ENCODE assay signal across 8 mouse cellular contexts in the genomic region with DNA sequence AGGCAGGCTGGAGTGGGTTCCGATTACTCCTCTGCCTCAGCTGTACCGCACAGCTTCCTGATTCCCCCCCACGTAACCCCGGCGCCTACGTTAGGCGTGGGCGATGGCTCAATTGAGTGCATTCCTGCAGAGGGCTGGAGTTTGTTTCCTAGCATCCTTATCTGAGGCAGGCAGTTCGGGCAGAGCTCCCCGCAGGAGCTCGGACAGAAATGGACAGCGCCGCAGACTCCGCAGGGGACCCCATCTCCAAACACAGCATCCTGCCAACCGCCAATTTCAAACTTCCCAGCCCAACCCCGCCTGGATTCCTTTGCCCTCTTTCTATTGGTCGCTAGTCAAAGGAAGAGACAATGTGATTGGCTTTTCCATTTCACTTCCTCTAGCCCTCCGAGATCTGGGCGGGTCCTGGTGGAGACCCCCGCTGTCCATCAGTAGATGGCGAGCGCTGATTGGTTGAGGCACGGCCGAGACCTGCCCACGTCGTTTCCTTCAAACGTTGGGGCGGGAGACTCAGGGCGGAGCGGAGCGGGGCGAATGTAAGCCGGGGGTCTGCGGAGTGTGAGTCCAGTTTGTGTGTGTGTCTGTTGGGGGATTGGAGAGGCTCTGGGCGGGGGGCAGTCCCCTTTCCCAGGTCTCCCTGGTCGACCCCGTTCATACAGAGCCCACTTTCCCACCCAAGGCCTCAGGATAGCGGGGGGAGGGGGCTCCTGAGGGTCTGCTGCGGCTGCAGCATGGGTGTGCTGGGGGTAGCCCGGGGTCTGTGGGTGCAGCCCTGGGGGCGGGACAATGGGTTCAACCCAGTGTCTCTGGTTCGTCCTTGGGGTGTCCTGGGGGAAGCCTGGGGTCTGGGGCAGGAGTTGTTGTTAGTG. TPM values are rescaled to one million over a fixed set of nuclear protein-coding genes. Genes with fewer than 3 reads are reported as not detected.
A peak's percentile ranks its signal among the peaks of the same experiment; 100 is the strongest.
DNase-seq lines count a peak whose midpoint lies in the region; ATAC-seq and TF ChIP-seq lines count a peak whose summit lies in the region.

A gene (plus strand): TSS at position 513 of the 869 bp plus-strand sequence.

- no peak for TF ChIP-seq CTCF in lung, postnatal 0 days (IDR thresholded peaks at IDR 0.05)

- H3K9me3 ChIP-seq in hindbrain, embryonic 11.5 days (ENCODE audit: control insufficient read depth, low read length): no peaks in the 10 kb centered on the region
- no peaks in the 10 kb centered on the region for H3K9me3 ChIP-seq in lung, postnatal 0 days (ENCODE audit: low read length)

- peak; percentile 98 for ATAC-seq in hindbrain, embryonic 11.5 days (ENCODE audit: low FRiP score)
- ATAC-seq in lung, postnatal 0 days: peak; percentile 98

- H3K4me2 ChIP-seq in hindbrain, embryonic 11.5 days (replicated peaks; ENCODE audit: low read depth, low read length): peak within 1 kb of the TSS; percentile 85
- peak within 1 kb of the TSS; percentile 93 for H3K4me2 ChIP-seq in lung, postnatal 0 days (replicated peaks; ENCODE audit: low read depth, low read length)

- H3K27me3 ChIP-seq in hindbrain, embryonic 11.5 days (ENCODE audit: control insufficient read depth, insufficient read depth, low read length): no peaks in the 10 kb centered on the region
- no peaks in the 10 kb centered on the region for H3K27me3 ChIP-seq in lung, postnatal 0 days (replicated peaks; ENCODE audit: insufficient read depth, low read length)

- H3K36me3 ChIP-seq in hindbrain, embryonic 11.5 days (ENCODE audit: control insufficient read depth, insufficient read depth, low read length): no peaks in the 10 kb centered on the region
- no peaks in the 10 kb centered on the region for H3K36me3 ChIP-seq in lung, postnatal 0 days (ENCODE audit: insufficient read depth, low read length)

- H3K27ac ChIP-seq in hindbrain, embryonic 11.5 days (ENCODE audit: low read depth, low read length): peak within 1 kb of the TSS; percentile 52
- H3K27ac ChIP-seq in lung, postnatal 0 days (ENCODE audit: low read length): peak within 1 kb of the TSS; percentile 62

- H3K4me3 ChIP-seq in hindbrain, embryonic 11.5 days (ENCODE audit: low read depth, low read length): peak within 1 kb of the TSS; percentile 82
- peak within 1 kb of the TSS; percentile 48 for H3K4me3 ChIP-seq in lung, postnatal 0 days (ENCODE audit: low read depth, low read length)

- H3K9ac ChIP-seq in hindbrain, embryonic 11.5 days (ENCODE audit: low read depth, low read length): peak within 1 kb of the TSS; percentile 76
- H3K9ac ChIP-seq in lung, postnatal 0 days (replicated peaks; ENCODE audit: low read depth): peak within 1 kb of the TSS; percentile 48

- 0% methylated on average over 38 of the region's 42 CpGs for WGBS in hindbrain, embryonic 11.5 days
- WGBS in lung, postnatal 0 days: 0% methylated on average over 41 of the region's 42 CpGs

- TF ChIP-seq EP300 in lung, postnatal 0 days (IDR thresholded peaks at IDR 0.05): no peak

- 0 out of 2 replicates have a peak, but pooled peaks cover 2% of the 10 kb centered on the region for H3K4me1 ChIP-seq in hindbrain, embryonic 11.5 days (replicated peaks; ENCODE audit: control insufficient read depth, insufficient read depth, low read length)
- H3K4me1 ChIP-seq in lung, postnatal 0 days (ENCODE audit: insufficient read depth, low read depth, low read length): peaks cover 11% of the 10 kb centered on the region

- DNase-seq in NIH3T3 (ENCODE audit: low read depth): peak; percentile 97
- DNase-seq in cerebellum, adult 9-11 months: peak; percentile 85
- peak; percentile 85 to 93 for DNase-seq in frontal cortex, adult 2 months (ENCODE audit: extremely low spot score in 1 of 2, low spot score in 1 of 2)
- DNase-seq in hindbrain, embryonic 11.5 days (ENCODE audit: low spot score): peak; percentile 97
- DNase-seq in layer of hippocampus, postnatal 10 days (ENCODE audit: low spot score in 2 of 2): peak; percentile 92 to 93
- DNase-seq in lung, postnatal 0 days (ENCODE audit: low spot score): peak; percentile 97
- DNase-seq in ovary, postnatal 10 days (ENCODE audit: low spot score): peak; percentile 68
- peak; percentile 97 for DNase-seq in thymus, postnatal 0 days (ENCODE audit: low spot score)

RNA-seq across cellular contexts. Expression of the gene that starts here (rescaled TPM):
- 59.5 and 60.6 TPM in 2 replicates for polyA plus RNA-seq in frontal cortex, adult 2 months (2012; rRNA removed)
- polyA plus RNA-seq in hindbrain, embryonic 11.5 days (2014; fragmentation: Nextera tagmentation; extraction: Ambion mirVana): 27.1 and 33.6 TPM in 2 replicates
- total RNA-seq in layer of hippocampus, postnatal 10 days (2021): 10 to 100 TPM; 42.8 to 52.6 TPM
- 4.8 and 7.4 TPM in 2 replicates for polyA plus RNA-seq in lung, postnatal 0 days (2015; fragmentation: Nextera tagmentation; extraction: Ambion mirVana)
- polyA plus RNA-seq in thymus, postnatal 0 days (2015; fragmentation: Nextera tagmentation; extraction: Ambion mirVana): 16.4 and 19.9 TPM in 2 replicates

Comparison
In these comparisons a context has a peak if more than half of its experiments do, and no peak if none do; other contexts are left out.
1. Peak in every context shown above with its lines: DNase-seq, ATAC-seq, H3K4me3 ChIP-seq and H3K27ac ChIP-seq.